Mouse (Mus musculus): ENCODE results near the gene Dll3. TPM values are rescaled to one million over a fixed set of nuclear protein-coding genes. Genes with fewer than 3 reads are reported as not detected.

Gene Dll3
- polyA plus RNA-seq, 1 experiment from 2014 or later = 58.9 TPM

- peak overlapping the region; percentile 31; the same call in 1 of the 2 replicates for H3K27ac ChIP-seq
- peak overlapping the region; percentile 24 for H3K9ac ChIP-seq
- peak overlapping the region; percentile 25 for H3K4me3 ChIP-seq
- 15% methylated on average over 43 of the region's 43 CpGs for WGBS
- peaks cover 42% of the 10 kb centered on the region for H3K4me1 ChIP-seq
- H3K9me3 ChIP-seq (replicated peaks) = no peaks in the 10 kb centered on the region
- ATAC-seq (ENCODE audit: low FRiP score) = peak; percentile 22; the same call in 1 of the 2 replicates
- no peaks in the 10 kb centered on the region for H3K36me3 ChIP-seq
- peaks cover 55% of the 10 kb centered on the region for H3K27me3 ChIP-seq
- peak overlapping the region; percentile 62 for H3K4me2 ChIP-seq (replicated peaks)
Observed at GRCm38 (mm10) chr7:28298837-28299625, 3.0 kb downstream of the Dll3 start.

GRCm38 (mm10) chr7:28294481-28294880 lies 7.6 kb downstream of the Dll3 start:
- Histone ChIP-seq H3K36me3 (no peaks in the 10 kb centered on the region), H3K4me2 (replicated peaks) (peak overlapping the region; percentile 86), H3K9ac (peak overlapping the region; percentile 70), H3K4me3 (peak overlapping the region; percentile 52), H3K27ac (no peak overlapping the region), H3K9me3 (replicated peaks) (no peaks in the 10 kb centered on the region), H3K27me3 (peaks cover 78% of the 10 kb centered on the region), H3K4me1 (peaks cover 33% of the 10 kb centered on the region)
- peak; percentile 18 for ATAC-seq (ENCODE audit: low FRiP score)
- 5% methylated on average over 62 of the region's 63 CpGs for WGBS

- peak within 1 kb of the TSS; percentile 32; the same call in 1 of the 2 replicates for H3K9ac ChIP-seq
- H3K4me3 ChIP-seq = peak within 1 kb of the TSS; percentile 27
- 1% methylated on average over 52 of the region's 52 CpGs for WGBS
- H3K4me2 ChIP-seq (replicated peaks) = peak within 1 kb of the TSS; percentile 51
- H3K9me3 ChIP-seq (replicated peaks) = no peaks in the 10 kb centered on the region
- peak; percentile 46 for ATAC-seq (ENCODE audit: low FRiP score)
- no peaks in the 10 kb centered on the region for H3K36me3 ChIP-seq
- H3K27ac ChIP-seq = no peak within 1 kb of the TSS
- H3K27me3 ChIP-seq = peaks cover 76% of the 10 kb centered on the region
- peaks cover 31% of the 10 kb centered on the region for H3K4me1 ChIP-seq
Observed at GRCm38 (mm10) chr7:28290638-28291590, 11.1 kb downstream of the Dll3 start, which contains the start of gene Selenov. Selenov (minus strand) TSS chr7:28291186.

- H3K9ac ChIP-seq = peak overlapping the region; percentile 32; the same call in 1 of the 2 replicates
- peak; percentile 32 for ATAC-seq (ENCODE audit: low FRiP score)
- no peaks in the 10 kb centered on the region for H3K9me3 ChIP-seq (replicated peaks)
- H3K27me3 ChIP-seq = peaks cover 70% of the 10 kb centered on the region
- WGBS = under 1% methylated on average over 16 of the region's 18 CpGs
- H3K4me1 ChIP-seq = peaks cover 29% of the 10 kb centered on the region
- peak overlapping the region; percentile 51 for H3K4me2 ChIP-seq (replicated peaks)
- H3K4me3 ChIP-seq = peak overlapping the region; percentile 27
- H3K27ac ChIP-seq = no peak overlapping the region
- H3K36me3 ChIP-seq = no peaks in the 10 kb centered on the region
Observed at GRCm38 (mm10) chr7:28290165-28290564, 11.9 kb downstream of the Dll3 start.

- Histone ChIP-seq H3K4me1 (peaks cover 10% of the 10 kb centered on the region; the same call in 1 of the 2 replicates), H3K27ac (no peak overlapping the region), H3K9ac (no peak overlapping the region), H3K4me3 (no peak overlapping the region), H3K27me3 (no peaks in the 10 kb centered on the region), H3K4me2 (replicated peaks) (no peak overlapping the region), H3K36me3 (no peaks in the 10 kb centered on the region), H3K9me3 (replicated peaks) (no peaks in the 10 kb centered on the region)
- ATAC-seq (ENCODE audit: low FRiP score) = no peak
- 80% methylated on average over 7 of the region's 7 CpGs for WGBS
Observed at GRCm38 (mm10) chr7:28280630-28281029, 21.4 kb downstream of the Dll3 start.

- Histone ChIP-seq H3K27me3 (no peaks in the 10 kb centered on the region), H3K27ac (peak overlapping the region; percentile 84; the same call in 1 of the 2 replicates), H3K4me2 (replicated peaks) (peak overlapping the region; percentile 68), H3K9me3 (replicated peaks) (no peaks in the 10 kb centered on the region), H3K4me3 (peak overlapping the region; percentile 51), H3K9ac (peak overlapping the region; percentile 86), H3K36me3 (peaks cover 1% of the 10 kb centered on the region), H3K4me1 (peaks cover 10% of the 10 kb centered on the region; the same call in 1 of the 2 replicates)
- no peak for ATAC-seq (ENCODE audit: low FRiP score)
- WGBS = 90% methylated on average over 7 of the region's 7 CpGs
Observed at GRCm38 (mm10) chr7:28278279-28278652, 23.8 kb downstream of the Dll3 start.

GRCm38 (mm10) chr7:28277615-28278278 lies 24.3 kb downstream of the Dll3 start, which contains the start of gene Eid2b:
Eid2b (plus strand) TSS chr7:28277739.
- H3K4me1 ChIP-seq = peaks cover 10% of the 10 kb centered on the region; the same call in 1 of the 2 replicates
- 3% methylated on average over 68 of the region's 68 CpGs for WGBS
- no peaks in the 10 kb centered on the region for H3K9me3 ChIP-seq (replicated peaks)
- ATAC-seq (ENCODE audit: low FRiP score) = peak; percentile 76
- no peaks in the 10 kb centered on the region for H3K27me3 ChIP-seq
- peaks cover 6% of the 10 kb centered on the region for H3K36me3 ChIP-seq
- H3K27ac ChIP-seq = peak within 1 kb of the TSS; percentile 84
- peak within 1 kb of the TSS; percentile 86 for H3K9ac ChIP-seq
- peak within 1 kb of the TSS; percentile 68 for H3K4me2 ChIP-seq (replicated peaks)
- H3K4me3 ChIP-seq = peak within 1 kb of the TSS; percentile 51

GRCm38 (mm10) chr7:28277237-28277614 lies 24.8 kb downstream of the Dll3 start:
- peaks cover 10% of the 10 kb centered on the region; the same call in 1 of the 2 replicates for H3K4me1 ChIP-seq
- no peaks in the 10 kb centered on the region for H3K27me3 ChIP-seq
- H3K4me2 ChIP-seq (replicated peaks) = no peak overlapping the region
- no peak overlapping the region for H3K9ac ChIP-seq
- peak overlapping the region; percentile 0; the same call in 1 of the 2 replicates for H3K27ac ChIP-seq
- ATAC-seq (ENCODE audit: low FRiP score) = peak; percentile 27; the same call in 1 of the 2 replicates
- 63% methylated on average over 8 of the region's 8 CpGs for WGBS
- H3K4me3 ChIP-seq = no peak overlapping the region
- peaks cover 11% of the 10 kb centered on the region for H3K36me3 ChIP-seq
- no peaks in the 10 kb centered on the region for H3K9me3 ChIP-seq (replicated peaks)

GRCm38 (mm10) chr7:28271761-28272160 lies 30.3 kb downstream of the Dll3 start:
- WGBS = 69% methylated on average over 3 of the region's 3 CpGs
- Histone ChIP-seq H3K27ac (no peak overlapping the region), H3K4me2 (replicated peaks) (no peak overlapping the region), H3K36me3 (peaks cover 32% of the 10 kb centered on the region), H3K9me3 (replicated peaks) (no peaks in the 10 kb centered on the region), H3K9ac (no peak overlapping the region), H3K4me1 (peaks cover 10% of the 10 kb centered on the region), H3K27me3 (no peaks in the 10 kb centered on the region), H3K4me3 (no peak overlapping the region)
- no peak for ATAC-seq (ENCODE audit: low FRiP score)

- ATAC-seq (ENCODE audit: low FRiP score) = no peak
- Histone ChIP-seq H3K4me1 (peaks cover 10% of the 10 kb centered on the region), H3K9ac (no peak overlapping the region), H3K27me3 (no peaks in the 10 kb centered on the region; the same call in 1 of the 2 replicates), H3K4me2 (replicated peaks) (peak overlapping the region; percentile 77; the same call in 1 of the 2 replicates), H3K36me3 (peaks cover 32% of the 10 kb centered on the region), H3K27ac (no peak overlapping the region), H3K9me3 (replicated peaks) (no peaks in the 10 kb centered on the region), H3K4me3 (no peak overlapping the region)
- 93% methylated on average over 12 of the region's 12 CpGs for WGBS
Observed at GRCm38 (mm10) chr7:28269355-28269754, 32.7 kb downstream of the Dll3 start.

GRCm38 (mm10) chr7:28268576-28268975 lies 33.5 kb downstream of the Dll3 start:
- ATAC-seq (ENCODE audit: low FRiP score) = no peak; the same call in 1 of the 2 replicates
- peaks cover 32% of the 10 kb centered on the region for H3K36me3 ChIP-seq
- no peaks in the 10 kb centered on the region for H3K9me3 ChIP-seq (replicated peaks)
- peak overlapping the region; percentile 91 for H3K4me3 ChIP-seq
- WGBS = 31% methylated on average over 16 of the region's 16 CpGs
- peaks cover 10% of the 10 kb centered on the region for H3K4me1 ChIP-seq
- peak overlapping the region; percentile 77 for H3K4me2 ChIP-seq (replicated peaks)
- peaks cover 3% of the 10 kb centered on the region; the same call in 1 of the 2 replicates for H3K27me3 ChIP-seq
- H3K27ac ChIP-seq = peak overlapping the region; percentile 97
- peak overlapping the region; percentile 99 for H3K9ac ChIP-seq

Data from hindbrain, embryonic 12.5 days (tissue).